Mouse (Mus musculus) heart, adult 2 months (tissue): ENCODE measurements around the gene Lin54.

Source experiments
- CTCF ChIP-seq: fragments of 200-600 bp; IDR thresholded peaks from 2 replicates; pipeline ENCODE4 v1.8.1; 2022; ENCODE audit warnings: antibody characterized with exemption, mild to moderate bottlenecking, moderate library complexity
- EP300 ChIP-seq: fragments of 200-500 bp; IDR thresholded peaks from 2 replicates; pipeline ENCODE4 v1.6.1; 2011; ENCODE audit warnings: low read depth, low read length, control low read depth; ENCODE audit not compliant: insufficient read depth
- POLR2A ChIP-seq: fragments of 200-500 bp; IDR thresholded peaks from 2 replicates; pipeline ENCODE4 v1.6.1; 2011; ENCODE audit warnings: mild to moderate bottlenecking, low read depth, low read length, control low read depth; ENCODE audit not compliant: insufficient read depth

DNA sequence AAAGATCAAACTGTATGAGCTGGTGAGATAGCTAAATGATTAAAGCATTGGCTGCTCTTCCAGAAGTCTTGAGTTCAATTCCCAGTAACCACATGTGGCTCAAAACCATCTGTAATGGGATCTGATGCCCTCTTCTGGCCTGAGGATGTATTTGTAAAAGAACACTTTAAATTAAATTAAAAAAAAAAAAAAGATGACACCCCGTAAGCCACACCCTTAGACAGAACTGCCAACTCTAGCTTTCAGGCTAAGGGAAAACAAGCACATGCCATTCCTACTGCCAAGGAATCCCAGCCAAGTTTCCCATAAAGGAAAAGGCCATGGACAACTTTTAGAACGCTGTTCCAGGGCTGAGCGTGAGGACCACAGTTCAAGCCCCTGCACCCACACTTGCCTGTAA is 106.8 kb downstream of the Lin54 start:
- TF ChIP-seq CTCF (peak; percentile 29), EP300 (no peak), POLR2A (no peak)
